Mouse (Mus musculus): ENCODE results near the gene Atad1. TPM values are rescaled to one million over a fixed set of nuclear protein-coding genes. Genes with fewer than 3 reads are reported as not detected.
"Not testable (repeated sequence)": the region's sequence is repeated elsewhere in the genome, so short reads cannot be mapped to it uniquely, and the experiment has no call there.

Atad1 gene
- total RNA-seq, 2 experiments from 2014 or later, result 47.3 to 65.2 TPM

- no peak for DNase-seq
Measured at GRCm38 (mm10) chr19:32675766-32676165, 63.8 kb downstream of the Atad1 start.

DNA sequence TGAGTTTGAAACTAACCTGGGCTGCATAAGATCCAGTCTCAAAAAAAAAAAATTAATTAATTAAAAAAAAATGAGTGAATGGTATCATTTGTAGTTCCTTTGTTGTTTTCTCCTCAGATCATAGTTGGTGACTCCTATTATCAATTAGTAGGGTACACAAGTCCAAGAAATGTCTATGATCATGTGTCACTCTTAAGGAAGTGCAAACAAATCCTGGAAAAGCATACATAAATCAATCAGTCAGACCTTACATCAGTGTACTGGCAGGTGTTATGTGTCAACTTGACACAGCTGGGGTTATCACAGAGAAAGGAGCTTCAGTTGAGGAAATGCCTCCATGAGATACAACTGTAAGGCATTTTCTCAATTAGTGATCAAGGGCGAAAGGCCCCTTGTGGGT is 71.8 kb downstream of the Atad1 start:
- DNase-seq, result not testable (repeated sequence)

DNA sequence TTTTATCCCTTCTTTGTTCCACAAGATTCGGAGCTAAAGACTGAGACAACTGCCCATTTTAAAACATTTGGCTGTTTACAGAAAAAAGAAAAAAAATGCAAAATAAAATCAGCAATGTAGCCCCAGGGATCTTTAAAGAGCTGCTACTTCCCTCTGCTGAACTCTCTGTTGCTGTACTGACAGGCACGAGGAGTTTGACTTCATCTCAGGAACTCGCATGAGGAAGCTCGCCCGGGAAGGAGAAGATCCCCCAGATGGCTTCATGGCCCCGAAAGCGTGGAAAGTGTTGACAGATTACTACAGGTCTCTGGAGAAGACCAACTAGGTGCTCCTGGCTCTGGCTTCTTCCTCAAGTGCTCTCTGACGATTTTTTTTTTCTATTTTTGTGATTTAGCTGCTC is 74.3 kb downstream of the Atad1 start:
- DNase-seq, result no peak

DNA sequence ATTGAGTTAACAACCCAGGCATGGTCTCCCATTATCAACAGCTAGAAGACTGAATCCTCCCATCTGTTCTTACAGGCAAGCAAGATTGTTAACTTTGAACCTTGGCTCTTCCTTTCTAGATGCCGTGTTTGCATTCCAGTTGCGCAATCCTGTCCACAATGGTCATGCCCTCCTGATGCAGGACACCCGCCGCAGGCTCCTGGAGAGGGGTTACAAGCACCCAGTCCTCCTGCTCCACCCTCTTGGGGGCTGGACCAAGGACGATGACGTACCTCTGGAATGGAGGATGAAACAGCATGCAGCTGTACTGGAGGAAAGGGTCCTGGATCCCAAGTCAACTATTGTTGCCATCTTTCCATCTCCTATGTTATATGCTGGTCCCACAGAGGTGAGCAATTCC is 76.7 kb downstream of the Atad1 start:
- DNase-seq, result no peak

GRCm38 (mm10) chr19:32659346-32659745 is 80.2 kb downstream of the Atad1 start:
- DNase-seq, result no peak

DNA sequence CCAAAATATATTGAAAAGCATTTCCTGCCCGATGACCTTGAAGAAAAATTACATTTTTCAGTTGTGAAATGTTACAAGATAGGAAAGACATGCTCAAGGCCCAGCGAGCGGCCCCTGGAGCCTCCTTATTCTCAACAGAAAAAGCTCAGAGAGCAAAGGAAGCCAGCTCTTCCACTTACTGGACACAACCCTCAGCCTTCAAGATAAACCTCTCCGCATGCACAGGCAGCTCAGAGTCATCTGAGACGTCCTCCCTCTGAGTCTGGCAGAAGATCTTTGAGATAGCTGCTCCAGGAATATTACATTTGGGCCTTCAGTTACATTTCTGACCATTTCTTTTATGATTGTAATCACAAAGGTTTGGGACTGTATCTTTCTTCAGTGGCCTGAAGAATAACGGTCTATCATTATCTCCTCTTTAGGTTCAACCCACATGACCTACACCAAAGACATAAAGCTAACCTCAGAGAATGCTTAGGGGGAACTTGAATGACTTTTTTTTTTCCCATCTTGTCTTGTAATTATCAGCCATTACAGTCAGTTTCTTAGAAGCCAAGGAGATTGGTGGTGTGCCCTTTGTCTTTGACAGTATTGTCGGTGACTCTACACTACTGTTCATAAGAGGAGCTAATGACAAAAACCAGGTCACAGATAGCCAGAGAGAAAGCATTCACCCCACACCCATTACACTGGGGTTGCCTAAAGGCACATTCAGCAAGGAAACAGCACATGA is 85.8 kb downstream of the Atad1 start:
- DNase-seq, result no peak

GRCm38 (mm10) chr19:32653122-32653521 is 86.5 kb downstream of the Atad1 start:
- DNase-seq, result no peak

- no peak for DNase-seq
Measured at GRCm38 (mm10) chr19:32651046-32651445, 88.5 kb downstream of the Atad1 start.

DNA sequence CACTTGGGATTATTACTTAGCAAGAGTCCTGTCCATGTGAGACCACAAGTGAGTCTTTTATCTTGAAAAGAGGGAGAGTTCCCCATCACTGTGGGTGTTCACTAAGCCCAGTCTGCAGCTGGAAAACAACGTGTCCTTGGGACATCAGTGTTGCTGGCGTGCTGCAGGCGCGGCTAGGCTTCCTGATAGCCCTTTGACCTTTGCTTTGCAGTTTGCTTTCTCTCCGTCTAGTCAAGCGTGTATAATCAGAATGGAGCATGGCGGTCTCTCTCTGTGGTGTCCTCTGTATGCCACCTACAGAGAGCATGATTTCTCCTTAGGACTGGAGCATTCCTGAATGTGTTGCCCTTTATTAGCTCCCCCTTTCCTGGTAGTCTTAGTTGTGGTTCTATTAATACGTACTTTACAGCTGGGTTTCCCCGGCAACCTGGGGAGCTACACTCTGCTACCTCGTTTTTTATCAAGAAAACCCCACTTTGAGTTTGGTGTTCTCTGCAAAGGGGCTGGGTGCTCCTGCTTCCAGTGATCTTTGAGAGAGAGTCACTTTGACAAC is 91.5 kb downstream of the Atad1 start:
- DNase-seq, result no peak

DNA sequence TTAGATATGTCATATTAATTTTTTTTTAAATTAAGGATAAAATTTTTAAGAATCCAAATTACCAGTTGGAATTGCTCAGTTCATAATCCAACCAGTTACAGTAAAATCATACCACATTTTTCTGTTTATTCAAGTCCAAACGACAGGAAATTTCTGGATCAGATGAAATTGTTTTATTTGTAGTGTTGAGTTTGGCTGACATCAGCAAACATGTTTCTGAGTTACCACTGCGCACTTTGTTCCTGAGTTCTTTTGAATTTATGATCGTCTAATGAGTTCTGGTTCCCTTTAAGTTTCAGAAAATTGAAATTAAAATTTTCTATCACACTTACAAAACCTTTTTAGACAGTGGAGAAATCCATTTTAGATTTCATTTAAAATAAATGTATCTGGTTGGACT is 93.2 kb downstream of the Atad1 start:
- no peak for DNase-seq

DNA sequence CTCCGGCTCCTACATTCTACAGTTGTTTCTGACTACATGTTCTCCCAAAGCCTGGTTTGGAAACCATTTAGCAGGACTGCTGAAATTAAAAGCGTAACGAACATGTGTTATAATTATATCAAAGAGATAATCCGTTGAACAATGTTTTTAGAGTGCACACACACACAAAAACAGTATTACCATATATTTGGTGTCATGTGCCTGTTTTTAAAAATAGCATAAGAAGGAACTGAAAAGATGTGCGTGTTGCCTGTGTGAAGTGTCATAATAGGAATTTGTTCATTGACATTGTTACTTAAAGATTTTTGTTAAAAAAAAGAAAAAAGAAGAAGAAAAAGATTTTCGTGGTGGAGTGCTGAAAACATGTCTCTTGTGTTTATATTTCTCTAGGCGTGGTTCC is 93.6 kb downstream of the Atad1 start:
- DNase-seq, result no peak

- DNase-seq, result no peak
Measured at GRCm38 (mm10) chr19:32643642-32644041, 95.9 kb downstream of the Atad1 start.

DNA sequence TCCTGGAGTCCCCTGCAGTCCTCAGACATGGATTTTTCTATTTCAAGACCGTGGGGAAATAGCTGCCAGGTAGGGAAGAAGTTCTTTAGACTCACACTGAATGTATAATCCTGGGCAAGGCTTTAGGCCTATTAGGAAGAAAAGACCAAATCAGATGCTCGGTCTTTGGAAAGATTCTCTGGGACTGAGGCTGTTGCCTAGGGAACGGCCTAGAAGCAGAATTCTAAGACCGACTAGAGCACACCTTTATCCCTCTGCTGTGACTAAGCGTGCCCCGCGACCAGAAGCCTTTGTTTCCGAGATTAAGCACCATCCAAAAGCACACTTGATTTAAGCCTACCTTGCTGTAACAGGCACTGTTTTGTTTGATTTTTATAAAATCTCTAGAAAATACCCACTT is 97.6 kb downstream of the Atad1 start:
- no peak for DNase-seq

GRCm38 (mm10) chr19:32641535-32641934 is 98.1 kb downstream of the Atad1 start:
- DNase-seq, result no peak

- no peak for DNase-seq
Measured at GRCm38 (mm10) chr19:32638276-32638903, 101.2 kb downstream of the Atad1 start.

- no peak for DNase-seq
Measured at GRCm38 (mm10) chr19:32637357-32638275, 102.0 kb downstream of the Atad1 start.

- DNase-seq, result no peak
Measured at GRCm38 (mm10) chr19:32634916-32635315, 104.7 kb downstream of the Atad1 start.

DNA sequence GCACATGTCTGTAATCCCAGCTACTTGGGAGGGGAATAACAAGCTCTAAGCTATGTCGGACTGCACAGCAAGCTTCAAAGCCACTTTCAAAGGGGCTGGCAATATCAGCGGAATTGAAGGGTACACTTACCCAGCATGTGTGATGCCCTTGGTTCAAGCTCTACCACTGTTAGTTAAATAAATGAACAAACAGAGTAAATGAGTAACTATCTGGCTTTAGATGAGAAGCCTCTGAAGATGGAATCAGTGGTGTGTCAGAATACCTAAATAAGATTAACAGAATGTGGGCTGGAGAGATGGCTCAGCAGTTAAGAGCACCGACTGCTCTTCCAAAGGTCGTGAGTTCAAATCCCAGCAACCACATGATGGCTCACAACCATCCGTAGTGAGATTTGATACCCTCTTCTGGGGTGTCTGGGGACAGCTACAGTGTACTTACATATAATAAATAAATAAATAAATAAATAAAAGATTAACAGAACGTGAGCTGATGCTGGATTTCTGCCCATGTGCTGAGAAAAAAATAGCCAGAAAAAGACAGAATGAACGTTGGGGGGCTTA is 110.9 kb downstream of the Atad1 start:
- DNase-seq, result no peak

GRCm38 (mm10) chr19:32627631-32628030 is 112.0 kb downstream of the Atad1 start:
- no peak for DNase-seq

DNA sequence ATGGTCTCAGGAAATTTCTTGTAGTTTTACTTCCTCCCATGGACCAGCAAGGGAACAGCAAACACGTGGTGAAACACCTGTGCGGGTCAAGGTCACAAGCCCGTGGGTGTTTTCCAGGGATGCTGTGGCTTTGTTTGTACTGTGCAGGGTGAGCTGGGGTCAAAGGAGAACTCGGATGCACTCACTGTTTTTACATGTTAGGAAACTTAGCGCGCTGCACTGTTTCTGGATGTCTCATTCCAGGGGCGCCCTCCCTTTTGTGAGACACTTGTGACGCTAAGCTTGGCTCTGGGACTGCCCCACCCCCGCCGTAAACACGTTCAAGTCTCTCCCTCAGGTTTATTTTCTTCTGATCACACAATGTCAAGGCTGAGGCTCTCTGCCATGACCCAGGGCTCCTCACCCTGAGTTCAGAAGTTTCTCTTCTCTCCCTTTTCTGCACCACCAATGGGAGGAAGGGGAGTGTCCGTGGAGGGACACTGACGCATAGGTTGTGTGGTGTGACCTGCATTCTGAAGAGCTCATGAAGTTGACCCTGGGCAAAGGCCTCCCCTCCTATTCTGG is 112.7 kb downstream of the Atad1 start:
- no peak for DNase-seq

DNA sequence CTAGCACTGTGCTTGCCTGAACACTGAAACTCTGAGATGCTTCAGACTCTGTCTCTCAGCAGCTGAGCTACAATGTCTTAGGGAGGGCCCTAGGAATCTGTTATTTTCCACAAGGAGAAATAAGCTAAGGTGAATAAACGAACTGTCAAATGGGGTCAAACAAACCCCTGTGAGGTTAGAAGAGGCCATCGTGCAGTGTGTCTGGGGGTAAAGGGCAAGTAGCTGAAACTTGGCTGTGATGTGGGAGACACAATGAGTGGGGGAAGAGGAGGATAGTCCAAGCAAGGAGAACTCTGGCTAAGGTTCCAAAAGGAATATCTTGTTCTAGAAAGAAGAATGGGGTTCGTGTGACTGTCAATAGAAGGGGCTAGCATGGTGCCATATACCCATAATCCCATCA is 117.4 kb downstream of the Atad1 start:
- DNase-seq, result no peak

Measured in gastrocnemius, postnatal 25 days (tissue).